Mouse (Mus musculus) C2C12 (cell line): ENCODE data around the gene Tekt4.

ENCODE experiments used
- CTCF ChIP-seq: IDR thresholded peaks from one replicate; pipeline ENCODE4 v1.5.1; 2011; ENCODE audit not compliant: control insufficient read depth, insufficient read depth, insufficient read length
- FOSL1 ChIP-seq: IDR thresholded peaks from one replicate; pipeline ENCODE4 v1.8.0; 2011; ENCODE audit warnings: mild to moderate bottlenecking, low read length; ENCODE audit not compliant: poor library complexity, insufficient read depth, severe bottlenecking
- MAX ChIP-seq: IDR thresholded peaks from one replicate; pipeline ENCODE4 v1.6.1; 2011; ENCODE audit warnings: mild to moderate bottlenecking, control low read depth
- MYOG ChIP-seq: IDR thresholded peaks from one replicate; pipeline ENCODE4 v1.6.1; 2011; ENCODE audit not compliant: control insufficient read depth, insufficient read length; ENCODE audit errors: extremely low read depth
- USF1 ChIP-seq: IDR thresholded peaks from one replicate; pipeline ENCODE4 v1.6.1; 2011; ENCODE audit warnings: low read depth, mild to moderate bottlenecking, control low read depth, moderate library complexity

DNA sequence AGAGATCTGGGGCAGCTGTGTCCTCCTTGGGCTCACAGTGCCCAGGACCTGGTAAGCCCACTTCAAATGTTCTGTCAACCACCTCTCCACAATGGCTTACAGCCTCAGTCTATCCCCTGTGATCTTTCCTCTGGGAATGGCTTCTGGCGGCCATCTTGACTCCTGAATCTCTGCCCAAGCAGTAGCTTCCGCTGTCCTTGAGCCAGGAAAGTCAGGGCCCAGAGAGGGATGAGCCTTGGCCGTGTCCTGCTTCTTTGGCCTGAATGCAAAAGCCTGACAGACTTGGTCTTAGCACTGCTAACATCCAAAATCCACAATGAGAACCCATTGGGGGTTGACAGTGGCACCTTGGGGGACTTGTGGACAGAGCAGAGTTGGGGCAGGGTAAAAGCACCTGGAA is 57.5 kb downstream of the Tekt4 start:
- TF ChIP-seq CTCF (no peak), USF1 (no peak), FOSL1 (no peak), MYOG (no peak), MAX (no peak)
